Mouse (Mus musculus) megakaryocyte, embryonic 14.5 days (primary cell): Measurements from ENCODE around the gene Gtf2ird1.

Source experiments
- FLI1 ChIP-seq: IDR thresholded peaks from 2 replicates; pipeline ENCODE4 v1.6.1; 2012; ENCODE audit warnings: low read length, inconsistent platforms, mixed read lengths
- GATA1 ChIP-seq: IDR thresholded peaks from 3 replicates; pipeline ENCODE4 v1.6.1; 2012; ENCODE audit warnings: mixed read lengths, low read length, inconsistent platforms, borderline replicate concordance

GRCm38 (mm10) chr5:134455186-134455895, 1.2 kb downstream of the Gtf2ird1 start:
- TF ChIP-seq GATA1 (no peak), FLI1 (no peak)
